Mouse (Mus musculus) midbrain, embryonic 11.5 days (tissue): Measurements from ENCODE around the gene Cactin. TPM values are rescaled to one million over a fixed set of nuclear protein-coding genes. Genes with fewer than 3 reads are reported as not detected.
A peak's percentile ranks its signal among the peaks of the same experiment; 100 is the strongest.

Experiments
- ATAC-seq: fragments of 200-750 bp; cut with Nextera tagmentation; 2 replicates; pipeline ENCODE4 v1.8.0; 2017; ENCODE audit warnings: moderate TSS enrichment, moderate library complexity; ENCODE audit not compliant: low FRiP score
- DNase-seq: peaks from one replicate; pipeline ENCODE4 v3.0.0; 2015; ENCODE audit warnings: low spot score; ENCODE audit errors: missing footprints
- H3K27ac ChIP-seq: fragments of 300-500 bp; sonication (generic); 2 replicates; pipeline ENCODE4 v1.5.1; 2014; ENCODE audit warnings: low read depth, low read length
- H3K27me3 ChIP-seq: fragments of 300-500 bp; sonication (generic); 2 replicates; pipeline ENCODE4 v1.6.1; 2014; ENCODE audit warnings: mild to moderate bottlenecking, low read length, moderate library complexity, mixed read lengths; ENCODE audit not compliant: control insufficient read depth, insufficient read depth
- H3K36me3 ChIP-seq: fragments of 300-500 bp; sonication (generic); 2 replicates; pipeline ENCODE4 v1.6.1; 2014; ENCODE audit warnings: mild to moderate bottlenecking, low read length, moderate library complexity, mixed read lengths; ENCODE audit not compliant: control insufficient read depth, insufficient read depth
- H3K4me1 ChIP-seq: fragments of 300-500 bp; sonication (generic); 2 replicates; pipeline ENCODE4 v1.6.1; 2014; ENCODE audit warnings: low read length; ENCODE audit not compliant: control insufficient read depth, insufficient read depth
- H3K4me2 ChIP-seq: fragments of 300-500 bp; sonication (generic); 2 replicates; pipeline ENCODE4 v1.6.1; 2014; ENCODE audit warnings: mild to moderate bottlenecking, moderate library complexity
- H3K4me3 ChIP-seq: fragments of 300-500 bp; sonication (generic); 2 replicates; pipeline ENCODE4 v1.5.1; 2014; ENCODE audit warnings: low read depth, low read length
- H3K9ac ChIP-seq: fragments of 300-500 bp; sonication (generic); 2 replicates; pipeline ENCODE4 v1.6.1; 2014; ENCODE audit warnings: low read length
- H3K9me3 ChIP-seq: fragments of 300-500 bp; sonication (generic); 2 replicates; pipeline ENCODE4 v1.6.1; 2016; ENCODE audit warnings: low read length; ENCODE audit not compliant: control insufficient read depth
- WGBS: fragments of 180-500 bp; shearing (Covaris S2); extraction: QIAGEN DNeasy Blood & Tissue Kit; methylation state at CpG from one replicate; pipeline ENCODE4 v1.1.7; 2014; 5-methylcytosine and 5-hydroxymethylcytosine counted together
- microRNA-seq: library from miRNA; unstranded; fragments of <30 nt; microRNA quantifications from one replicate; pipeline ENCODE4, GENCODE M21; 2017
- polyA plus RNA-seq: library from polyadenylated mRNA; unstranded; fragments of >200 nt; fragmentation: Nextera tagmentation; extraction: Ambion mirVana; gene quantifications from 2 replicates; pipeline ENCODE4 v1.2.1, GENCODE M21; 2014

Gene Cactin
- polyA plus RNA-seq, 1 experiment from 2014 or later = 36.8 TPM

DNA sequence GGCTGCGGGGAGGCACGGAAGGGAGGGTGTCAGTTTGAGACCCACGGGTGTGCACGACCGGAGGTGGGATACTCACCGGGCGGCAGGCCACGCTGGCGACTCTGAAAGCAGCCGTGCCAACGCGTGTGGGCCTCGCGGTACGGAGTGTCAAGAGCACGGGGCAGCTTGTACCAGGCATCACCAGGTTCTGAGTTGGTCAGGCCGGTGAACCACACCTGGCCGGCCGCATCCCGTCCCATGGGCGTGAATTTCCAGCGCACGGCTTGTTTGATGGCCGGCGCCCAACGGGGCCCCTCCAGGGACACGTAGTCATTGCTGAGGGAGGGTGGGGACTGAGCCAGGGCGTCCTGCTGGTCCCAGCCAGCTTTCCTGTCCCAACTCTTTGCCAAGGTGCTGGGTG, 43.8 kb downstream of the Cactin start:
- H3K36me3 ChIP-seq = peaks cover 20% of the 10 kb centered on the region
- peak; percentile 92 for DNase-seq
- peaks cover 11% of the 10 kb centered on the region for H3K27me3 ChIP-seq
- WGBS = 15% methylated on average over 28 of the region's 28 CpGs
- 0 out of 2 replicates have a peak overlapping the region, but pooled peaks have one; percentile 2 for H3K4me3 ChIP-seq
- peaks cover 42% of the 10 kb centered on the region for H3K4me1 ChIP-seq
- H3K9me3 ChIP-seq = no peaks in the 10 kb centered on the region
- ATAC-seq = 0 out of 2 replicates have a peak, but pooled peaks have one; percentile 6
- no peak overlapping the region for H3K27ac ChIP-seq
- peak overlapping the region; percentile 52 for H3K4me2 ChIP-seq
- H3K9ac ChIP-seq = peak overlapping the region; percentile 1; the same call in 1 of the 2 replicates

DNA sequence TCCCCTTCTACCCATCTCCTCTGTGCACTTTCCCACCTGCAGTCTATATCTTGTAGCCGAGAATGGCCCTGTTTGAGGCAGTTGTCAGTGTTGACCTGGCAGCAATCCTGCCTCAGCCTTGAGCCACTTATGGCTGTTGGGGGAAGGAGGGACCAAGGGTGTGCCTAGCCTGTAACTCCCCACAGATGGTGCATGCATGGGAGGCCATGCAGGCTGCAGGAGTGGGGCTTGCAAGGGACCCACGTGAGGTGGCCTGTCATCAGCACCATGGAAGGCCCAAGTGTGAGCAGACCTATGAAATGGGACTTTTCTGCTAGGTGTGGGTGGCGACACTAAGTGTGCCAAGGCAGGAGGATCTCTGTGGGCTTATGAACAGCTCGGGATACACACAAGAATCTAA, 44.2 kb downstream of the Cactin start:
- H3K9me3 ChIP-seq = no peaks in the 10 kb centered on the region
- WGBS = 38% methylated on average over 4 of the region's 4 CpGs
- H3K9ac ChIP-seq = 0 out of 2 replicates have a peak overlapping the region, but pooled peaks have one; percentile 16
- peaks cover 42% of the 10 kb centered on the region for H3K4me1 ChIP-seq
- ATAC-seq (peak; percentile 36), DNase-seq (no peak)
- H3K27me3 ChIP-seq = peaks cover 11% of the 10 kb centered on the region
- no peak overlapping the region for H3K27ac ChIP-seq
- 0 out of 2 replicates have a peak overlapping the region, but pooled peaks have one; percentile 2 for H3K4me3 ChIP-seq
- peak overlapping the region; percentile 52; the same call in 1 of the 2 replicates for H3K4me2 ChIP-seq
- peaks cover 24% of the 10 kb centered on the region for H3K36me3 ChIP-seq

DNA sequence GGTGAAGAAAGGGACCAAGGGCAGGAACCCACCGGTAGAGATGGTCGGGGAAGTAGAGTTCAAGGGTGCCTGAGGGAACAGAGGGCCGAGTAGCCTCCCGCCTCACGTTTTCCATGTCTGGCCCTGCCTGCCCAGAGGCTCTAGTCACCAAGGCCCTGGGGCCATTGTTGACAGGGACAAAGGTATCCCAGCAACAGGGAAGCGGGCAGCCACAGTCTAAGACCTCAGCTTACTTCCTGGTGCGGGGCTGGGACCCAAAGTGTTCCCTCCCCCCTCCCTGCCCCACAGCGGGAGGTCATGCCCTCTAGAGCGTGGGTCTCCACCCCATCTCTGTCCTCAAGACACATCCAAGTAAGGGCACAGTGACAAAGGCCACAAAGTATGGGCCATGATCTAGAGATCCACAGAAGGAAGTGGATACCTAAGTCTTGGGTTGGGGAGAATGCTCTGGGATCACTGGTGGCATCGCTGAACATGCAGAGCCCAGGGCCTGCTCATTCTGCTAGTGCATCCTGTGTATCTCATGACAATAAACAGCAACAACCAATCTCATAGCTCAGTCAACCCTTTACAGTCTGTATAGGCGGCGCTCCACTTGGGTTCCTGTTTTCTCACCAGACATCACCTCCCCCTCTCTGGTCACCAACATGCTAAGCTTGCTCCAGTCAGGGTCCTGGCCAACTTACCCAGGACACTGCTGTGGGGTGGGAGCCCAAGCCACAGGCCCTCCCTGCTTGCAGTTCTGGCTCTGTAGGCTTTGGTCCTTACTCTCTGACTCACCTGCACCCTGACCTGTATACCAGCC, 45.0 kb downstream of the Cactin start, which contains the start of gene 4930404N11Rik:
4930404N11Rik (minus strand) TSS at position 145 of the 805 bp plus-strand sequence.
- peak within 1 kb of the TSS; percentile 20; the same call in 1 of the 2 replicates for H3K9ac ChIP-seq
- peaks cover 38% of the 10 kb centered on the region for H3K4me1 ChIP-seq
- peak; percentile 95 for DNase-seq
- whole genome bisulfite sequencing = 17% methylated on average over 12 of the region's 12 CpGs
- H3K36me3 ChIP-seq = peaks cover 30% of the 10 kb centered on the region
- 0 out of 2 replicates have a peak within 1 kb of the TSS, but pooled peaks have one; percentile 2 for H3K4me3 ChIP-seq
- H3K4me2 ChIP-seq = peak within 1 kb of the TSS; percentile 52
- peaks cover 11% of the 10 kb centered on the region for H3K27me3 ChIP-seq
- peak; percentile 71 for ATAC-seq
- H3K27ac ChIP-seq = no peak within 1 kb of the TSS; the same call in 1 of the 2 replicates
- no peaks in the 10 kb centered on the region for H3K9me3 ChIP-seq

DNA sequence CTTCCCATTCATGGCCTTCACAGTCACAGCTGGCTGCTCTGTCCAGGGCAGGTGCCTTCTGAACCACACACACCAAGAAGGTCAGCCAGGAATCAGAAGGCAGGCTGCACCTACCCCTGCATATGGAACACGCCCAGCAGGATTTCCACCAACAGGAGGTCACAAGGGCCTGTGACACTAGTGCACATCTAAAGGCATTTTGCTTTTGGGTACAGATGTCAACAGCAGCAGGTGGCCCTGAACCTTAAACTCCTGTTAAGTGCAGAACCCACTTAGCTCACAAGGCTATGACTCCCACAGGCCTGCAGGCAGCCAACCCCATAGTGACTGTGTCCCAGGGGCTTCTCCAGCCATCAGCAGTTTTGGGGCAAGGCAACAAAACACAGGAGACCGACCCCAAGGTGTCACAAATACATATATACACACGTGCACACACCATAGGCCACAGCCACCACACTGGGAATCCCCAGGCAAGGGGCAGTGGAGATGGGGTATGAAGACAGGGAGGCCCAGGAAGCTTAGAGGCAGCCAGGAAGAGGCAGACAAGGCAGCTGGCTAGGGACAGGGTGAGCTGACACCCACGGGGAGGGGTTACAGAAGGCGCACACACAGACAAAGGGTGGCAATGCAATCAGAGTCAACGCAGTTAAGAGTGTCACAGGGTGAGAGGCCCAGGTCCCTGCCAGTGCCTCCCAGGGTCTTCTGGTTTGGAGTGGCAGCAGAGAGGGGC, 45.7 kb downstream of the Cactin start:
- no peak for ATAC-seq
- Histone ChIP-seq H3K4me1 (peaks cover 36% of the 10 kb centered on the region), H3K4me2 (no peak overlapping the region), H3K27me3 (peaks cover 11% of the 10 kb centered on the region), H3K9me3 (no peaks in the 10 kb centered on the region), H3K9ac (0 out of 2 replicates have a peak overlapping the region, but pooled peaks have one; percentile 20), H3K27ac (peak overlapping the region; percentile 9; the same call in 1 of the 2 replicates), H3K36me3 (peaks cover 30% of the 10 kb centered on the region), H3K4me3 (no peak overlapping the region)
- WGBS = 78% methylated on average over 6 of the region's 6 CpGs
- peak; percentile 80 for DNase-seq

DNA sequence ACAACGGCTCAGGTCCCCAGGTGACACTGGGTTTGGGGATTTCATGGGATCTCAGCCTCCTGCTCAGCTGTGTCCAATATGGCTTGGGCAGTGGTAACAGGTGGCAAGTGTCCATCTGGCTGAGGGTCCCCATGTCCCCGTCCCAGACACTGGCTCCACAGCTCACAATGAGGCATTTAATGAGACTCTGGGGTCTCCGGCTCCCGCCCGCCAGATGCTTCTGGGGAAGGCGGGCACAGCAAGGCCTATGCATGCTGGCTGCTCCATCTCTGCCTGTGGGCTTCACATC, 46.2 kb downstream of the Cactin start:
- H3K27me3 ChIP-seq = peaks cover 11% of the 10 kb centered on the region
- H3K4me1 ChIP-seq = peaks cover 36% of the 10 kb centered on the region
- DNase-seq = peak; percentile 85
- peaks cover 30% of the 10 kb centered on the region for H3K36me3 ChIP-seq
- WGBS = 87% methylated on average over 6 of the region's 6 CpGs
- no peak overlapping the region for H3K4me3 ChIP-seq
- ATAC-seq = no peak
- no peak overlapping the region for H3K9ac ChIP-seq
- 0 out of 2 replicates have a peak overlapping the region, but pooled peaks have one; percentile 9 for H3K27ac ChIP-seq
- H3K4me2 ChIP-seq = no peak overlapping the region
- H3K9me3 ChIP-seq = no peaks in the 10 kb centered on the region

DNA sequence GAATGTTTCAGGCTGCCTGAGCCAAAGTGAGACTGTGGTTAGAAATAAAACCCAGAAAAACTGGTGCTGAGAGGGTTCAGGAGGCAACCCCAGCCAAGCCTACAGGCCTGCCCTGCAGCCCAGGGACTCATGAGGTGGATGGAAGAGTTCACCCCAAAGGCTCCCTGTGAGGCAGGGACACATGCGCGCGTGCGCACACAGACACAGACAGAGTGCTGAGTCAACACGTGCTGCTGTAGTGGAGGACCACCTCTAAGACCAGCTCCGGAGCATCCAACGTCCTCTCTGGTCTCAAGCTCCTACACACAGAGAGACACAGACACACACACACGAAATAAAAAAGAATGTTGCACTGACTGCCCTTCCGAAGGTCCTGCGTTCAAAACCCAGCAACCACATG, 54.4 kb downstream of the Cactin start:
- no peak overlapping the region for H3K4me2 ChIP-seq
- peaks cover 11% of the 10 kb centered on the region for H3K36me3 ChIP-seq
- no peak overlapping the region for H3K27ac ChIP-seq
- H3K9me3 ChIP-seq = no peaks in the 10 kb centered on the region
- no peak for DNase-seq
- WGBS = 90% methylated on average over 10 of the region's 10 CpGs
- H3K4me1 ChIP-seq = peaks cover 18% of the 10 kb centered on the region
- no peak overlapping the region; the same call in 1 of the 2 replicates for H3K4me3 ChIP-seq
- no peak overlapping the region for H3K9ac ChIP-seq
- no peaks in the 10 kb centered on the region for H3K27me3 ChIP-seq
- no peak for ATAC-seq

Small RNA genes lying within 50 kb of the gene (microRNA-seq; reads per million reads assigned to microRNA genes)
- 19.7 reads per million, percentile 37 among the genes with 10 or more reads in this experiment for gene Mir3057

Other genes with a start within 250 kb of the Cactin start
- 0.08 and 0.34 TPM in 2 replicates for gene Creb3l3, start 222.2 kb upstream of the Cactin start, polyA plus RNA-seq
- gene Map2k2, start 215.2 kb upstream of the Cactin start, polyA plus RNA-seq = 189 and 210 TPM in 2 replicates
- gene Zbtb7a, start 185.9 kb upstream of the Cactin start, polyA plus RNA-seq = 5.3 and 5.6 TPM in 2 replicates
- 42.1 and 46.5 TPM in 2 replicates for gene Pias4, start 153.2 kb upstream of the Cactin start, polyA plus RNA-seq
- gene Eef2, start 144.5 kb upstream of the Cactin start, polyA plus RNA-seq = 398 and 422 TPM in 2 replicates
- gene Dapk3, start 138.1 kb upstream of the Cactin start, polyA plus RNA-seq = 49.7 and 50.6 TPM in 2 replicates
- gene 4930442H23Rik, start 137.3 kb upstream of the Cactin start, polyA plus RNA-seq = not detected in 2 replicates
- not detected in 2 replicates for gene Nmrk2, start 119.1 kb upstream of the Cactin start, polyA plus RNA-seq
- 21.2 and 22.2 TPM in 2 replicates for gene Atcay, start 90.3 kb upstream of the Cactin start, polyA plus RNA-seq
- 3.0 and 3.8 TPM in 2 replicates for gene Zfr2, start 87.9 kb upstream of the Cactin start, polyA plus RNA-seq
- gene Matk, start 68.2 kb upstream of the Cactin start, polyA plus RNA-seq = 2.5 and 2.7 TPM in 2 replicates
- 198 and 205 TPM in 2 replicates for gene Mrpl54, start 54.2 kb upstream of the Cactin start, polyA plus RNA-seq
- 25.4 and 31.2 TPM in 2 replicates for gene Apba3, start 54.1 kb upstream of the Cactin start, polyA plus RNA-seq
- gene Tjp3, start 29.5 kb upstream of the Cactin start, polyA plus RNA-seq = 3.9 and 4.0 TPM in 2 replicates
- 42.0 and 46.2 TPM in 2 replicates for gene Pip5k1c, start 28.1 kb upstream of the Cactin start, polyA plus RNA-seq
- gene Tbxa2r, start 7.6 kb downstream of the Cactin start, polyA plus RNA-seq = 2.4 and 2.6 TPM in 2 replicates
- gene Gipc3, start 22.2 kb downstream of the Cactin start, polyA plus RNA-seq = 0.04 TPM in 1 of 2 replicates, not detected in the other
- gene Hmg20b, start 29.4 kb downstream of the Cactin start, polyA plus RNA-seq = 89.1 and 97.7 TPM in 2 replicates
- 2.8 and 4.4 TPM in 2 replicates for gene Mfsd12, start 36.4 kb downstream of the Cactin start, polyA plus RNA-seq
- gene 4930404N11Rik, start 44.7 kb downstream of the Cactin start, polyA plus RNA-seq = 0.12 TPM in 1 of 2 replicates, not detected in the other
- gene Fzr1, start 57.4 kb downstream of the Cactin start, polyA plus RNA-seq = 94.3 and 104 TPM in 2 replicates
- 43.3 and 53.7 TPM in 2 replicates for gene Dohh, start 63.3 kb downstream of the Cactin start, polyA plus RNA-seq
- 2.7 and 2.9 TPM in 2 replicates for gene Gm48551, start 63.4 kb downstream of the Cactin start, polyA plus RNA-seq
- gene Gm48552, start 67.9 kb downstream of the Cactin start, polyA plus RNA-seq = 0.20 and 0.47 TPM in 2 replicates
- gene Smim24, start 71.9 kb downstream of the Cactin start, polyA plus RNA-seq = 2.3 and 2.7 TPM in 2 replicates
- 6.6 and 6.9 TPM in 2 replicates for gene Nfic, start 134.5 kb downstream of the Cactin start, polyA plus RNA-seq
- gene Celf5, start 161.6 kb downstream of the Cactin start, polyA plus RNA-seq = 10.0 and 13.1 TPM in 2 replicates
- gene Ncln, start 175.3 kb downstream of the Cactin start, polyA plus RNA-seq = 40.4 and 44.5 TPM in 2 replicates
- 0.37 and 0.43 TPM in 2 replicates for gene S1pr4, start 179.0 kb downstream of the Cactin start, polyA plus RNA-seq
- 1.1 and 1.4 TPM in 2 replicates for gene Gna15, start 203.1 kb downstream of the Cactin start, polyA plus RNA-seq
- gene Gna11, start 224.1 kb downstream of the Cactin start, polyA plus RNA-seq = 55.8 and 59.3 TPM in 2 replicates
- 306 and 325 TPM in 2 replicates for gene Aes, start 238.4 kb downstream of the Cactin start, polyA plus RNA-seq